Mouse (Mus musculus): Measurements from ENCODE around the gene Ube2e1.
A peak's percentile ranks its signal among the peaks of the same experiment; 100 is the strongest.
"Not testable (repeated sequence)": the region's sequence is repeated elsewhere in the genome, so short reads cannot be mapped to it uniquely, and the experiment has no call there.

Ube2e1 gene

GRCm38 (mm10) chr14:18326968-18327672, 4.5 kb downstream of the Ube2e1 start:
- no peak for DNase-seq (ENCODE audit: low read depth, low spot score)

- no peak for DNase-seq (ENCODE audit: low read depth, low spot score)
Observed at GRCm38 (mm10) chr14:18317457-18318411, 13.9 kb downstream of the Ube2e1 start.

- DNase-seq (ENCODE audit: low read depth, low spot score): peak; percentile 72
Observed at GRCm38 (mm10) chr14:18304165-18304564, 27.5 kb downstream of the Ube2e1 start.

GRCm38 (mm10) chr14:18303262-18303661, 28.4 kb downstream of the Ube2e1 start:
- DNase-seq (ENCODE audit: low read depth, low spot score): peak; percentile 79

- DNase-seq (ENCODE audit: low read depth, low spot score): no peak
Observed at GRCm38 (mm10) chr14:18302750-18303149, 28.9 kb downstream of the Ube2e1 start.

GRCm38 (mm10) chr14:18301591-18301990, 30.1 kb downstream of the Ube2e1 start:
- peak; percentile 68 for DNase-seq (ENCODE audit: low read depth, low spot score)

GRCm38 (mm10) chr14:18300676-18301075, 31.0 kb downstream of the Ube2e1 start:
- DNase-seq (ENCODE audit: low read depth, low spot score): peak; percentile 46

GRCm38 (mm10) chr14:18298874-18299273, 32.8 kb downstream of the Ube2e1 start:
- no peak for DNase-seq (ENCODE audit: low read depth, low spot score)

- DNase-seq (ENCODE audit: low read depth, low spot score): no peak
Observed at GRCm38 (mm10) chr14:18297441-18297840, 34.2 kb downstream of the Ube2e1 start.

GRCm38 (mm10) chr14:18292578-18292977, 39.1 kb downstream of the Ube2e1 start:
- DNase-seq (ENCODE audit: low read depth, low spot score): peak; percentile 45

GRCm38 (mm10) chr14:18292111-18292510, 39.5 kb downstream of the Ube2e1 start:
- DNase-seq (ENCODE audit: low read depth, low spot score): no peak

GRCm38 (mm10) chr14:18287391-18287790, 44.3 kb downstream of the Ube2e1 start:
- DNase-seq (ENCODE audit: low read depth, low spot score): peak; percentile 48

- DNase-seq (ENCODE audit: low read depth, low spot score): no peak
Observed at GRCm38 (mm10) chr14:18286441-18286840, 45.2 kb downstream of the Ube2e1 start.

GRCm38 (mm10) chr14:18285476-18285875, 46.2 kb downstream of the Ube2e1 start:
- DNase-seq (ENCODE audit: low read depth, low spot score): no peak

GRCm38 (mm10) chr14:18284581-18284980, 47.1 kb downstream of the Ube2e1 start:
- DNase-seq (ENCODE audit: low read depth, low spot score): peak; percentile 41

GRCm38 (mm10) chr14:18280375-18280774, 51.3 kb downstream of the Ube2e1 start:
- DNase-seq (ENCODE audit: low read depth, low spot score): no peak

GRCm38 (mm10) chr14:18274526-18274925, 57.1 kb downstream of the Ube2e1 start:
- DNase-seq (ENCODE audit: low read depth, low spot score): no peak

- peak; percentile 51 for DNase-seq (ENCODE audit: low read depth, low spot score)
Observed at GRCm38 (mm10) chr14:18271666-18272065, 60.0 kb downstream of the Ube2e1 start.

- peak; percentile 99 for DNase-seq (ENCODE audit: low read depth, low spot score)
Observed at GRCm38 (mm10) chr14:18270529-18271441, 60.9 kb downstream of the Ube2e1 start, which contains the start of the genes Nkiras1 and Rpl15. TSS of gene Nkiras1 (plus strand) at chr14:18271136. TSS of gene Rpl15 (minus strand) at chr14:18271391.

GRCm38 (mm10) chr14:18269947-18270528, 61.6 kb downstream of the Ube2e1 start:
- not testable (repeated sequence) for DNase-seq (ENCODE audit: low read depth, low spot score)

- DNase-seq (ENCODE audit: low read depth, low spot score): no peak
Observed at GRCm38 (mm10) chr14:18263427-18263826, 68.2 kb downstream of the Ube2e1 start.

All from A20 (cell line).